In the genomic region with DNA sequence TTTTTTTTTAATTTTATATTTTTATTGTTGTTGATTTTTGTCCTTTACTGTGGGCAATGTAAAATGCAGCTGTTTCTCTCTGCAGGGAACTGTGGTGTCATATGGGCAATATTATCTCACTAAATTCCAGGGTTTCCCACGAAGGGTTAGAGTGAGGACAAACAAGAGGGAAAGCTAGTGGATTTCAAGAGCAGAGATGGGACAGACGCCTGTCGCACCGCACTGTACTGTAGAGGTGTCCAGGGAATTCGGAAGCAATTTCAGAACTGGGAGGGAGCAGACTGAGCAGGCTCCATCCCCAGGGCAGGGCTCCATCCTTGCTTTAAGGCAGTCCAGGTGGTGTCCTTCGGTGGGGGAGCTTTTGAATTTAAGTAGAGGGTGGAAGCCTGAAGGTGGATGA, we compare ENCODE assay signal across 8 mouse cellular contexts. TPM values are rescaled to one million over a fixed set of nuclear protein-coding genes. Genes with fewer than 3 reads are reported as not detected.
DNase-seq lines count a peak whose midpoint lies in the region; ATAC-seq lines count a peak whose summit lies in the region.

No protein-coding gene starts in this region.

- H3K4me1 ChIP-seq in intestine, embryonic 15.5 days (replicated peaks): peaks cover 9% of the 10 kb centered on the region
- peaks cover 12% of the 10 kb centered on the region for H3K4me1 ChIP-seq in lung, embryonic 16.5 days (replicated peaks; ENCODE audit: control insufficient read depth, insufficient read depth, low read length)
- peaks cover 11% of the 10 kb centered on the region for H3K4me1 ChIP-seq in stomach, embryonic 15.5 days

- H3K4me3 ChIP-seq in intestine, embryonic 15.5 days (replicated peaks): peak overlapping the region; percentile 41
- peak overlapping the region; percentile 50 for H3K4me3 ChIP-seq in lung, embryonic 16.5 days (ENCODE audit: low read length)
- H3K4me3 ChIP-seq in stomach, embryonic 15.5 days (replicated peaks): peak overlapping the region; percentile 46

- no peaks in the 10 kb centered on the region for H3K27me3 ChIP-seq in intestine, embryonic 15.5 days (replicated peaks)
- H3K27me3 ChIP-seq in lung, embryonic 16.5 days (ENCODE audit: control insufficient read depth, insufficient read depth, low read depth, low read length): no peaks in the 10 kb centered on the region
- no peaks in the 10 kb centered on the region for H3K27me3 ChIP-seq in stomach, embryonic 15.5 days (replicated peaks)

- WGBS in intestine, embryonic 15.5 days: 28% methylated on average over 6 of the region's 6 CpGs
- 28% methylated on average over 6 of the region's 6 CpGs for WGBS in lung, embryonic 16.5 days
- 42% methylated on average over 6 of the region's 6 CpGs for WGBS in stomach, embryonic 15.5 days

- peak overlapping the region; percentile 59 for H3K4me2 ChIP-seq in intestine, embryonic 15.5 days (replicated peaks)
- peak overlapping the region; percentile 52 for H3K4me2 ChIP-seq in lung, embryonic 16.5 days (ENCODE audit: low read depth, low read length)
- peak overlapping the region; percentile 54 for H3K4me2 ChIP-seq in stomach, embryonic 15.5 days

- H3K9me3 ChIP-seq in intestine, embryonic 15.5 days: no peaks in the 10 kb centered on the region
- no peaks in the 10 kb centered on the region for H3K9me3 ChIP-seq in lung, embryonic 16.5 days (ENCODE audit: control insufficient read depth, low read length)
- no peaks in the 10 kb centered on the region for H3K9me3 ChIP-seq in stomach, embryonic 15.5 days

- peak overlapping the region; percentile 45 for H3K9ac ChIP-seq in intestine, embryonic 15.5 days
- H3K9ac ChIP-seq in lung, embryonic 16.5 days (ENCODE audit: low read length): peak overlapping the region; percentile 59
- H3K9ac ChIP-seq in stomach, embryonic 15.5 days: no peak overlapping the region

- no peaks in the 10 kb centered on the region for H3K36me3 ChIP-seq in intestine, embryonic 15.5 days
- H3K36me3 ChIP-seq in lung, embryonic 16.5 days (ENCODE audit: control insufficient read depth, insufficient read depth, low read length): peaks cover 2% of the 10 kb centered on the region; the same call in 1 of the 2 replicates
- no peaks in the 10 kb centered on the region for H3K36me3 ChIP-seq in stomach, embryonic 15.5 days

- peak; percentile 43 for DNase-seq in kidney, adult 18-20 months
- no peak for DNase-seq in kidney, adult 11 months
- no peak for DNase-seq in cerebellum, postnatal 25 days
- no peak for DNase-seq in right cerebral cortex, postnatal 36 days (ENCODE audit: low spot score in 2 of 2)

- peak overlapping the region; percentile 66 for H3K27ac ChIP-seq in intestine, embryonic 15.5 days
- no peak overlapping the region; the same call in 1 of the 2 replicates for H3K27ac ChIP-seq in lung, embryonic 16.5 days (ENCODE audit: low read length)
- peak overlapping the region; percentile 51; the same call in 1 of the 2 replicates for H3K27ac ChIP-seq in stomach, embryonic 15.5 days

- 0 out of 2 replicates have a peak, but pooled peaks have one; percentile 33 for ATAC-seq in erythroid progenitor cell, adult 5-6 weeks (replicated peaks; ENCODE audit: low FRiP score, poor library complexity, severe bottlenecking)
- peak; percentile 57 for ATAC-seq in intestine, embryonic 15.5 days
- peak; percentile 39 for ATAC-seq in lung, embryonic 16.5 days (ENCODE audit: low read depth)
- ATAC-seq in stomach, embryonic 15.5 days (ENCODE audit: insufficient read depth, low FRiP score, low read depth): 0 out of 2 replicates have a peak, but pooled peaks have one; percentile 16

RNA-seq across cellular contexts. Expression of a gene that starts 2.9 kb away (rescaled TPM):
- 375 and 377 TPM in 2 replicates for total RNA-seq in erythroid progenitor cell, adult 5-6 weeks (2015; ENCODE audit: low replicate concordance)
- 88.5 and 112 TPM in 2 replicates for total RNA-seq in erythroid progenitor cell, adult 5-6 weeks (2017; ENCODE audit: low replicate concordance)
- polyA plus RNA-seq in intestine, embryonic 15.5 days (2015; fragmentation: Nextera tagmentation; extraction: Ambion mirVana): 338 and 379 TPM in 2 replicates
- polyA plus RNA-seq in lung, embryonic 16.5 days (2015; fragmentation: Nextera tagmentation; extraction: Ambion mirVana): 148 and 183 TPM in 2 replicates
- polyA plus RNA-seq in stomach, embryonic 15.5 days (2015; fragmentation: Nextera tagmentation; extraction: Ambion mirVana): 293 and 302 TPM in 2 replicates

RNA-seq across cellular contexts. Expression of a gene that starts 32.1 kb away (rescaled TPM):
- not detected in 2 replicates for total RNA-seq in erythroid progenitor cell, adult 5-6 weeks (2015; ENCODE audit: low replicate concordance)
- total RNA-seq in erythroid progenitor cell, adult 5-6 weeks (2017; ENCODE audit: low replicate concordance): 3.3 TPM in 1 of 2 replicates, not detected in the other
- 0.30 and 0.91 TPM in 2 replicates for polyA plus RNA-seq in intestine, embryonic 15.5 days (2015; fragmentation: Nextera tagmentation; extraction: Ambion mirVana)
- polyA plus RNA-seq in lung, embryonic 16.5 days (2015; fragmentation: Nextera tagmentation; extraction: Ambion mirVana): 0.28 TPM in 1 of 2 replicates, not detected in the other
- polyA plus RNA-seq in stomach, embryonic 15.5 days (2015; fragmentation: Nextera tagmentation; extraction: Ambion mirVana): 0.30 and 0.32 TPM in 2 replicates
